Mouse (Mus musculus) liver, postnatal 0 days (tissue): ENCODE measurements around the gene Akr1d1.

Experiments
- CTCF ChIP-seq: sonication (generic); IDR thresholded peaks from 2 replicates; pipeline ENCODE4 v1.5.1; 2016; ENCODE audit warnings: antibody characterized with exemption, low read depth
- EP300 ChIP-seq: IDR thresholded peaks from 2 replicates; pipeline ENCODE4 v1.6.1; 2016; ENCODE audit warnings: antibody characterized with exemption, low read depth, mild to moderate bottlenecking

DNA sequence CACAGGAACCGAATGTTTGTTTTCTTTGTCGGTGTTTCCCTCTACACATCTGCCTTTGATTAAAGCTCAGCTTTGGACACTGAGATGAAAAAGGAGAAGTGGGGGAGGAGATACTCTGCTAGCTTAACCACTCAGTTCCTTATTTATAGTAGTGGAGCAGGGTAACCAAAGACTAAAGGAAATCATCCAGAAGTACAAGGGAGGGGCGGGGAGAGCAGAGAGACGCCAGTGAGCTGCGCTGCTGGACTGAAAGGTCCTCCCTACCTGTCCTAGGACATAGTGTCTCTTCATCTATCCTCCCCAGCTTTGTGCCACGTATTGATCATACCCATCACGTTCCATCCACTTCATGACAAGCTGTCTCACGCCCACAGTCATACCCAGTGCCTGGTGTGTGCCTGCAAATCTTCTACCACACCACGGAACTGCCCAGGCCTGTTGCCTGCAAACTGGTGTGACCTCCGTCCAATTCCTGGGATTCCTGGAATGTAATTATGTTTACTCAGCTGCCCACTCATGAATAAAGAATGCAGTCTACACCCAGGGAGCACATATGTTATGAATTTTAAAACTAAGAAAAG, 87.5 kb downstream of the Akr1d1 start:
- TF ChIP-seq CTCF (no peak), EP300 (peak; percentile 36; the same call in 1 of the 2 replicates)
